Mouse (Mus musculus) spleen, adult 2 months (tissue): ENCODE data around the gene Rgs10. TPM values are rescaled to one million over a fixed set of nuclear protein-coding genes. Genes with fewer than 3 reads are reported as not detected.

Experiments
- DNase-seq, 2 experiments: peaks; one replicate each; pipeline versions ENCODE4 v3.0.0 to v3.0.0-alpha.2; 2012 to 2021; ENCODE audit warnings: low spot score in 2 of 2, low read depth in 1 of 2
- H3K27ac ChIP-seq: fragments of 200-500 bp; 2 replicates; pipeline ENCODE4 v1.5.1; 2012; ENCODE audit warnings: low read length, inconsistent platforms; ENCODE audit not compliant: insufficient read depth
- H3K27me3 ChIP-seq: fragments of 200-500 bp; 2 replicates; pipeline ENCODE4 v1.6.1; 2012; ENCODE audit warnings: mild to moderate bottlenecking, moderate library complexity, low read length, inconsistent platforms; ENCODE audit not compliant: control insufficient read depth, insufficient read depth
- H3K36me3 ChIP-seq: fragments of 200-500 bp; 2 replicates; pipeline ENCODE4 v1.6.1; 2012; ENCODE audit warnings: mild to moderate bottlenecking, low read length, inconsistent platforms; ENCODE audit not compliant: control insufficient read depth, insufficient read depth
- H3K4me1 ChIP-seq: fragments of 200-500 bp; 2 replicates; pipeline ENCODE4 v1.6.1; 2011; ENCODE audit warnings: inconsistent platforms; ENCODE audit not compliant: control insufficient read depth, insufficient read depth, insufficient read length
- H3K4me3 ChIP-seq: fragments of 200-500 bp; 2 replicates; pipeline ENCODE4 v1.5.1; 2011; ENCODE audit warnings: mild to moderate bottlenecking, inconsistent platforms; ENCODE audit not compliant: insufficient read depth, insufficient read length; ENCODE audit errors: extremely low read depth
- CTCF ChIP-seq: fragments of 200-500 bp; IDR thresholded peaks from 2 replicates; pipeline ENCODE4 v1.5.1; 2011; ENCODE audit warnings: mild to moderate bottlenecking, inconsistent platforms; ENCODE audit not compliant: insufficient read depth, insufficient read length, insufficient replicate concordance; ENCODE audit errors: extremely low read depth
- POLR2A ChIP-seq: fragments of 200-500 bp; IDR thresholded peaks from 2 replicates; pipeline ENCODE4 v1.6.1; 2011; ENCODE audit warnings: low read depth, low read length, inconsistent platforms
- WGBS: fragments of 180-500 bp; shearing (Covaris S2); methylation state at CpG from one replicate; pipeline ENCODE4 v1.1.7; 2018; 5-methylcytosine and 5-hydroxymethylcytosine counted together
- polyA plus RNA-seq: library from polyadenylated mRNA; depleted of rRNA; stranded (reverse); fragments of >200 nt; gene quantifications from 2 replicates; pipeline ENCODE4 v1.2.3, GENCODE M21; 2012

The Rgs10 gene
- polyA plus RNA-seq, 1 experiment, result 21.6 TPM

DNA sequence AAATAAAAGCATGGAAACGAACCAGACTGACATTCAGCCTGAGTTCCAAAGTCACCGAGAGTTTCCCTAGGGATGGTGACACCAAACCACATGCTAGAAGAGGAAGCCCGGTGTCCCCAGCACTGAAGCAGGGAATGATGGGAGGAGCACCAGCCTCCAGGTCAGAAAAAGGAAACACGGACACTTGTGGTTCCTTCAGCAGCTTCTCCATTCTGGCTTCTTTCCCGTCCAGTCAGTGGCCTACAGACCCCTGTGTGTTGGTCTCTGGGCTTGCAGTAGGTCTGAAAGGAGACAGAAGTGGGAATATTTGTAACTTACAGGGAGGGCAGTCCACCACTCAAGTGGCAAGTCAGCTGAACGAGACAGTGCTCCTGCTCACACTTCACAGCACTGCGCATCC is 59.4 kb downstream of the Rgs10 start:
- H3K27ac ChIP-seq, result no peak overlapping the region
- H3K4me3 ChIP-seq, result no peak overlapping the region
- 44% methylated on average over 7 of the region's 7 CpGs for WGBS
- H3K4me1 ChIP-seq, result no peaks in the 10 kb centered on the region
- TF ChIP-seq CTCF (no peak), POLR2A (no peak)
- H3K36me3 ChIP-seq, result no peaks in the 10 kb centered on the region
- H3K27me3 ChIP-seq, result no peaks in the 10 kb centered on the region
- DNase-seq, result no peak

DNA sequence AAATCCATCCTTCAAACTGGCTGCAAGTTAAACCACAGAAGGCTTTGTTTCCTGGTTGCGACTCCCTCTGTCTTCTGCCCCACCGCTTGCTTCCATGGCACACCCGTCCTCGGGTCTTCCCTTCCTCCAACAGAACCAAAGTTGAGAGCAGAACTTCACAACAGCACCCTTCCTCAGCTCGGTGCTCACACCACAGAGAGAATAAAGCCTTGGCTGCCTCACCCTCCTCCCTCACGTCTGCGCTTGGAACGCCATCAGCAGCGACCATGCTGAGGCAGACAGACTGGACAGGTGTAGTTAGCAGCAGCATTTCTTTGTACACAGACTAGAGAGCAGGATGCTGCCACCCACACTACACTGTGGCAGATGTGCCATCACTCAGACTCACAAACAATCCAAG is 59.8 kb downstream of the Rgs10 start:
- Histone ChIP-seq H3K27me3 (no peaks in the 10 kb centered on the region), H3K4me3 (no peak overlapping the region), H3K4me1 (no peaks in the 10 kb centered on the region), H3K27ac (no peak overlapping the region), H3K36me3 (no peaks in the 10 kb centered on the region)
- WGBS, result 73% methylated on average over 9 of the region's 9 CpGs
- TF ChIP-seq CTCF (no peak), POLR2A (no peak)
- DNase-seq, result no peak

DNA sequence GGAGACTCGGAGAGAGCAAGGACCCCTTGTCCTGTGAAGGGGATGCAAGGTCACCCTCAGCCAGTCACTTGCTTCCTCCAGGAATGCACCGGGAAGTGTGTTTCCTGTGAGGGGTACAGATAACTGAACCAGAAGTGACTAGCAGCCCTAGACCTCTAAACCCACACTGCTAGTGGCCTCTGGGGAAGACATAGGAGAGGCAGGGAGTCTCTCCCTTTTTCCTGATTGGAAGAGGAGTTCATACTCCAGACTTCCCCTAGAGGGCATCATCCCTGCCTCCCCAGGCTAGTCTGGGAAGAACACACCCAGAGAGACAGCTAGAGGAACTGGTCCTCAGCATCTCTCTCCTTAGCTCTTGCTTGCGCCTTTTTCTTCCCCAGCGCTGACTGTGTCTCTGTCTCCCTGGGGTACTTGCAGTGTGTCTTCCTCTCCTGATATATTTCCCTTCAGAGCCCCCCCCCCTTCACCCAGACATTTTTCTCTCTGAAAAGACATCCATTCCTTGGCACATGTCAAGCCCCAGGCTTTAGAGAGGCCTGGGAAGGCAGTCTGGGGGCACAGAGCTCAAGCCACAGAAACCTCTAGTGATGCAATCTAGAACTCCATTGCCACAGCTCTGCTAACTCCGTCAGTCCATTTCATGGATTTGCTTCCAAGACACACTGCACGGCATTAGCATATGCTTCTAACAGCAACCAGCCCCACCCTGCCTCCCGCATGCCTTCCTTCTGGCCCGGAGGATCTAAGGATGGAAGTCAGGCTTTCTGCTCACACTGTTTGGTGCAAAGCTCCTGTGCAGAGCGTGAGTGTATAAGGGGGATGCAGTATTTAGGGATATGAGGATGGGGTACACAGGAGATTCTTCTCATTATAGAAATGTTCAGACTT is 61.4 kb downstream of the Rgs10 start:
- no peaks in the 10 kb centered on the region for H3K4me1 ChIP-seq
- WGBS, result 80% methylated on average over 9 of the region's 9 CpGs
- H3K27me3 ChIP-seq, result no peaks in the 10 kb centered on the region
- H3K4me3 ChIP-seq, result no peak overlapping the region
- TF ChIP-seq CTCF (no peak), POLR2A (no peak)
- no peak for DNase-seq
- no peaks in the 10 kb centered on the region for H3K36me3 ChIP-seq
- no peak overlapping the region for H3K27ac ChIP-seq

DNA sequence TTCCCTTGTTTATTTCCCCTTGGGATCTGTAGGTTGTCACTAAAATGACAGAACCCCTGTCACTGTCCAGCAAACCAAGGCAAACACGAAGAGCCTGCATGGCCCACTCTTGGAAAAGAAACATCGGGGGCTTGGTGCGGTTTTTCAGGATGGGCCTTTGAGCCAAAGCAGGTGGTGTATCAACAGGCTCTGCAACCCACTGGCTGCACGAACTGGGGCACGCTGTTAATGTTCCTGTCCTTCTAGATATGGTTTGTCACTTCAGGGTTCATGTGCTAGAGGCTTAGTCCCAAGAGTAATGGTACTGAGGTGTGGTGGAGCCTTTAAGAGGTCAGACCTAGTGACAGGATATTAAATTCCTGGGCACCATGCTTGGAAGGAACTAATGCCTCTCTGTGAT is 63.1 kb downstream of the Rgs10 start:
- DNase-seq, result no peak
- H3K4me1 ChIP-seq, result no peaks in the 10 kb centered on the region
- TF ChIP-seq POLR2A, result no peak
- TF ChIP-seq CTCF, result no peak
- no peak overlapping the region for H3K27ac ChIP-seq
- no peaks in the 10 kb centered on the region for H3K27me3 ChIP-seq
- H3K4me3 ChIP-seq, result no peak overlapping the region
- 89% methylated on average over 5 of the region's 5 CpGs for WGBS
- no peaks in the 10 kb centered on the region for H3K36me3 ChIP-seq

DNA sequence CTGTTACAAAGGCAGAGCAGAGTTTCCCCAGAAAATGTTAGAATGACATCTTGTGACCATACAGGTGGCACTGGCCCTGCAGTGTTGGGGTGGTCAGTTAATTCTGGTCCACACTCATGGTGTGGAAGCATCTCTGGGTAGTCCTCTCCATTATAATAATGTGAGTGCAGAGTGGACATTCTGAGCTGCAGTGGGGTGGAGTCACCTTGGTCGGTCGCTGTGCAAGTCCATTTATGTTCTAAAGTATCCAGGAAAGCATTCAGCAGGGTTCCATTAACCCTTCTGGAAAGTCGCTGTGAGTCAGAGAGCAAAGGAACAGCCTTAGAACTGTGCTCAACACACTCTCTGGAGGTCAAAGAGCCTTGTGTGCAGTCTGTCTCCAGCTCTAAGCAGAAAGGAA is 65.8 kb downstream of the Rgs10 start:
- H3K4me1 ChIP-seq, result no peaks in the 10 kb centered on the region
- DNase-seq, result no peak
- H3K27ac ChIP-seq, result no peak overlapping the region
- 89% methylated on average over 3 of the region's 3 CpGs for WGBS
- H3K4me3 ChIP-seq, result no peak overlapping the region
- no peaks in the 10 kb centered on the region for H3K36me3 ChIP-seq
- H3K27me3 ChIP-seq, result no peaks in the 10 kb centered on the region
- TF ChIP-seq CTCF (no peak), POLR2A (no peak)

DNA sequence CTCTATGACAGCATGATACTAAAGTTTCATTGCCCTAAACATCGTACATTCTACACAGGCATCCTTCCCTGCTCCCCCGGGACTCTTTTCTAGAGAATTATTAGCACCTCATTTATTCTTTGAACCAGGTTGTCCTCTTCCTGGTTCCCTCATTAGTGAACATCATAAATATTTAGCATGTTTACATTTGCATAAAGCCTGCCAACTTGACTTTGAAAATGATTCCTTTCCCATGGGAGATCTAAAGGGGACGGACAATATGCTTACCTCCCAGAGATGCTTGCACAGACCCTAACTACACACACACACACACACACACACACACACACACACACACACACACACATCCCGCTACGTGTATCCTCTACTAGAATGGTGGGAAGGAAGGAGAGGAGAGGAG is 67.4 kb downstream of the Rgs10 start:
- no peak overlapping the region for H3K27ac ChIP-seq
- H3K4me1 ChIP-seq, result no peaks in the 10 kb centered on the region
- H3K36me3 ChIP-seq, result no peaks in the 10 kb centered on the region
- DNase-seq, result no peak
- TF ChIP-seq CTCF (no peak), POLR2A (no peak)
- WGBS, result 81% methylated on average over 3 of the region's 5 CpGs
- H3K27me3 ChIP-seq, result no peaks in the 10 kb centered on the region
- H3K4me3 ChIP-seq, result no peak overlapping the region

DNA sequence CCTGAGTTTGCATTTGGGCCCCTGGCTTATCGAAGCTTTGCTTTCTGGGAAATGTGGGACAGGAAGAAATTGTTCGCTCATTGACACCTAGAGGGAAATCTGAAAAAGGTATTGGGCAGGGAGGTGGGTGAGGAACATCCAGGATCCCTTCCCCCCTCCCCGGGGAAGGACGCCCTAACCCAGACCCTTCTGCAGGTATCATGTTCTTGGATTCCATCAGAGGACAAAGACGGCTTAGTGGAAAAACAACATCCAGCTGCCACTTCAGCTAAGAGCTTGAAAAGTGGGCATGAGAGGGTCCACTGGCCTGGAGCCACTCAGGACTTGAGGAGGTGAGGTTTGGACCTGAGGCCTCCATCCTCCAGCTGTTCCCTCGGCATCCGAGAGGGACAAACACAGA is 68.2 kb downstream of the Rgs10 start:
- WGBS, result 87% methylated on average over 7 of the region's 7 CpGs
- no peaks in the 10 kb centered on the region for H3K27me3 ChIP-seq
- no peaks in the 10 kb centered on the region for H3K4me1 ChIP-seq
- TF ChIP-seq POLR2A (no peak), CTCF (no peak)
- no peak for DNase-seq
- H3K4me3 ChIP-seq, result no peak overlapping the region
- no peaks in the 10 kb centered on the region for H3K36me3 ChIP-seq
- no peak overlapping the region for H3K27ac ChIP-seq

DNA sequence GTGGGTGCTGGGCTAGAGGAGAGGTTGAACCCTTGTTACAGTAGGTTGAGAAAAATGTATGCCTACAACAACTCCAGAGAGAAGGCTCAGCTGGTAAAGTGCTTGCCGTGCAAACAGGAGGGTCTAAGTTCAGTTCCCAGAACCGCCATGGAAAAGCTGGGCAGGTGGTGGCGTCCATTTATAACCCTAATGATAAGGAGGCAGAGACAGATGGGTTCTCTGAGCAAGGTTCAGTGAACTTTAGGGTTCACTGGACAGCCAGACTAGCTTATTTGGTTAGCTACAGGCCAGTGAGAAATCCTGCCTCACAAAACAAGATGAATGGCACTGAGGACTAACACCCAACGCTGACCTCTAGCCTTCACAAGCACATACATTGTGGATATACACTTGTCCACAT is 68.8 kb downstream of the Rgs10 start:
- Histone ChIP-seq H3K36me3 (no peaks in the 10 kb centered on the region), H3K27ac (no peak overlapping the region), H3K4me1 (no peaks in the 10 kb centered on the region), H3K27me3 (no peaks in the 10 kb centered on the region), H3K4me3 (no peak overlapping the region)
- WGBS, result 79% methylated on average over 4 of the region's 4 CpGs
- no peak for DNase-seq
- TF ChIP-seq CTCF (no peak), POLR2A (no peak)
